Mouse (Mus musculus) embryo, embryonic 9.5 days (tissue): Measurements from ENCODE around the gene G3bp2.
"Not testable (repeated sequence)": the region's sequence is repeated elsewhere in the genome, so short reads cannot be mapped to it uniquely, and the experiment has no call there.

ENCODE experiments used
- DNase-seq: peaks from one replicate; pipeline ENCODE4 v3.0.0-alpha.2; 2017; ENCODE audit errors: extremely low spot score

The G3bp2 gene

DNA sequence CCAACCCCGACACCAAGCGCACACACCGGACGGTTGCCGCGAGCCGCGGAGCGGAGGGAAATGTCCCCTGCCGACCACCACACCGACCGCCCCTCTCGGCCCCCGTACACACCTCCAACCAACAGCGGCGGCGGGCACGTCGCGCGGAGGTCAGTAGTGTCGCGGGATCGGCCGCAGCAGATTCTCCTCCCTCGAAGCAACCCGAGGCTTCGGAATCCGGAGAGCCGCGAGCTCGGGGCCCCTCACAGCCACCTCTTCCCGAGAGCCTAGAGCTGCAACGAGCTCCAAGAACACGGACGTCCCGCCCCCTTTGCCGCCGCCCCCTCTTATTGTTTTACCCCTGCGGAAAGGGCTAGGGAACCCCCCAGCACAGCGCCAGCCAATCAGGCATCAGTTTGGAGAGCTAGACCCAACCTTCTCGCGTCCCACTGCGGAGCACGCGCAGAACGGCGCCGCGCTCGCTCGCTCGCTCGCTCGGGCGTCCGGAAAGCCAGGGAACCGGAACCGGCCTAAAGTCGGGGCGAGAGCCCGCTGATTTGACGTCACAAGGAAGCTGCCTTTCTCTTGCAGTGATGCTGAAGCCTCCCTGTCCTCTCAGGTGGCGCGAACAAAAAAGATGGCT, at the start of gene G3bp2:
G3bp2 (minus strand) TSS at position 303 of the 622 bp plus-strand sequence.
- peak; percentile 99 for DNase-seq

DNA sequence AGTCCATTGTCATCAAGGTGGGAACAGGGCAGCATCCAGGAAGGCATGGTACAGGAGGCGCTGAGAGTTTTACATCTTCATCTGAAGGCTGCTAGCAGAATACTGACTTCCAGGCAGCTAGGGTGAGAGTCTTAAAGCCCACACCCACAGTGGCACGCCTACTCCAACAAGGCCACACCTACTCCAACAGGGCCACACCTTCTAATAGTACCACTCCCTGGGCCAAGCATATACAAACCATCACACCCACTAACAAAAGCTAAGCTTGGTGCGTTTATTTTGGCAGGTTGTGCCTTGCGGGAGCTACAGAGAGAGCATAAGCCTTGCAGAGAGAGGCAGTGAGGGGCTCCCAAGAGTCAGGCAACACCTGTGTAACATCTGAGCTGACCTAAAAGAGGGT, 49.5 kb upstream of the G3bp2 start:
- DNase-seq: not testable (repeated sequence)

DNA sequence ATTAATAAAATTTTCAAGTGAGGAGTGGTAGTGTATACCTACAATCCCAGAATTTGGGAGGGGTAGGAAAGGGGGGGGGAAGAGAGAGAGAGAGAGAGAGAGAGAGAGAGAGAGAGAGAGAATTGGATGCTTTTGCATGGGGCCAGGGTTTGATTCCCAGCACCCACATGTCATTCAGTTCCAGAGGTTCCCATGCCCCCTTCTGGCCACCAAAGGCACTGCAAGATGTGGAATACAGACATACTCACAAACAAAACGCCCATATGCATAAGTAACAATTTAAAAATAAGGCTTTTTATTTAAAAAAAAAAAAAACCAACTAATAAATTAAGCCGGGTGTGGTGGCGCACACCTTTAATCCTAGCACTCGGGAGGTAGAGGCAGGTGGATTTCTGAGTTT, 48.6 kb upstream of the G3bp2 start:
- DNase-seq: no peak

DNA sequence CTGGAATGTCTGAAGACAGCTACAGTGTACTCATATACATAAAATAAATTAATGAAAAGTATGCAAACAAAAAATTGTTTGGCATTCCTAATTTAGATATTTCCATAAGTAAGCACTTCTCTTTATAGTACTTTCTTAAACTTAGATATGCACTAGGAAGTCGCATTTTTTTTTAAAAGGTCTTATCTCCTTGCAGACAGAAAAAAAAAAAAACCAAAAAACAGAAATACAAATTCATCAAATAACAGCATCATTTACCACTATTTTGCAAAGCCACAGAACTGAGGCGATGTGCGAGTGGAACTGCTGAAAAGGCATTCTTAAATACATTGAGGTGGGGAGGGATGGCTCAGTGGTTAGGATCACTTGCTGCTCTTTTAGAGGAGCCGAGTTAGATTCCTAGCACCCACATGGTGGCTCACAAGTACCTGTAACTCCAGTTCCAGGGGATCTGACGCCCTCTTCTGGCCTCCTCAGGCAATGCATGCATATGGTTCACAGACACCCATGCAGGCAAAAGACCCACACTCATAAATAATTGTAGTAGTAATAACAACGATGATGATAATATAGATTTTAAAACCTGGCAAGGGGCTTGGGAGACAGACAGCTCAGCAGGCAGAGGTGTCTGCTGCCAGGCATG, 46.6 kb upstream of the G3bp2 start:
- DNase-seq: no peak

DNA sequence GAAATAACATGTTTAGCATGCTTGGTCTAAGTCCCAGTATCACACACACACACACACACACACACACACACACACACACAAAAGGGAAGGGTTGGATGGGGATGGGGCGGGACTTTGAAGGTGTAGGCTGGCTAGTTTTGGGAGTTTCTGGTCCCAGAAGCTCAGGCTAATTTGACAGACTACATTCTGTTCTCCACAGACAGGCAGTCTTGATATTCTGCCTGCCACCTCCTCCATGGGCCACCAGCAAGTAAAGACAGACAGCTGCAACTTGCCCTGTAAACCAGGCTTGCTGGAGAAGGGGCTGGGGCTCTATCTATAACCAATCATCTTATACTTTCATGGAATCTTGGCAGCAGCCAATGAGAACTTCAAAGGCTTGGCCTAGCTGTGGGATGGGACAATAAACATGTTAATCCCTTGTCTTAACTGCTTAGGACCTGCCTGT, 45.8 kb upstream of the G3bp2 start:
- no peak for DNase-seq

DNA sequence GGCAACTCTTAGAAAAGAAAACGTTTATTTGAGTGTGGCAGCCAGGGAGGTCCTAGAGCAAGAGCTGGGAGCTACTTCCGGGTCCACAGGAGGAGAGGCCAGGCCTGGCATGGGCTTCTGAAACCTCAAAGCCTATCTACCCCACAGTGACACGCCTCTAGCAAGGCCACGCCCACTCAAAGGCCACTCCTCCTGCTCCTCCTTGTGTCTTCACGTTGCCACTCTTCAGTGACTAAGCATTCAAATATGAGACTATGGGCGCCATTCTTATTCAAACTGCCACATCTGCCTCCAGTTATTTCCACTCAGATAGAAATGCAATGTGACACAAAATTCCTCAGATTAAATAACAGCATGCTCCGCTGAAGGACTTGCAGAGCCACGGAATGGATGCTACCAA, 45.1 kb upstream of the G3bp2 start:
- peak; percentile 66 for DNase-seq

DNA sequence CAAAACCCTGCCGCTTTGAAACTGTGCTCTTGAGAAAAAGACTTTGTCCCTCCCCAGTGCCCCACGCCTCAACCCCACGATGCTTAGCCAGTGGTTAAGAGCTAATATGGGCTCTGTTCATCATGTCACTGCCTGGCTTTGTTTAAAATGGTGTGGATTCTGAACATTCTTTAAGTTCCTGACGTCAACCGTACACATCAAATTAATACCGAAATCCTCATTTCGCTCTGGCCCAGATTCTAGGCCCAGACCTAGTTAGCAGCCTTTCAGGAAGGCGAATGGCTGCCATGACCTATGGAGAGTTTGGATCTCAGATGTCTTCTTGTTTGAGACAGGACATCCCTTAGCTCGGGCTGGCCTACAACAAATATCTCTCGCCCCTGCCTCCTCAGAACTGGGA, 44.2 kb upstream of the G3bp2 start:
- no peak for DNase-seq

DNA sequence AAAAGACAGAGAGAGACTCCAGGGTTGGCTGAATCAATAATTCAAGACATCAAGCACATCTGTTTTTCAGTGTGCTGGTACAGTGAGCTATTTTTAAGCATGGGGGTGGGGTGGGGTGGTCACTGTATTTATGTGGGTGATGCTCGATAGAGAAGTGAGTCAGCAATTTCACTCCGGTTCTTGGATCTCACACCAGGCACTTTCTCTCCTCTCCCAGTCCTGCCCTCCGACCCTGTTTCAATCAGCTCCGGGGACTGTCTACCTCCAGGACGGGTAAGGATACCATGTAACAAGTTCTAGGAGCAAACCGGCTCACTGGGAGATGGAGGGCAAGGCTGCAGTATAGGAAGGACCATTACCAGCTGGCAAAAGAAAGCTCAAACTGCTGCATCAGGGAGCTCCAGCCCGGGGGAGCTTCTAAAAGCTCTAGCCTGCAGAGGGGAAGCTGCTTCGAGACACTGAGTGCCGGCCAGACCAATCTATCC, 43.7 kb upstream of the G3bp2 start:
- DNase-seq: no peak

DNA sequence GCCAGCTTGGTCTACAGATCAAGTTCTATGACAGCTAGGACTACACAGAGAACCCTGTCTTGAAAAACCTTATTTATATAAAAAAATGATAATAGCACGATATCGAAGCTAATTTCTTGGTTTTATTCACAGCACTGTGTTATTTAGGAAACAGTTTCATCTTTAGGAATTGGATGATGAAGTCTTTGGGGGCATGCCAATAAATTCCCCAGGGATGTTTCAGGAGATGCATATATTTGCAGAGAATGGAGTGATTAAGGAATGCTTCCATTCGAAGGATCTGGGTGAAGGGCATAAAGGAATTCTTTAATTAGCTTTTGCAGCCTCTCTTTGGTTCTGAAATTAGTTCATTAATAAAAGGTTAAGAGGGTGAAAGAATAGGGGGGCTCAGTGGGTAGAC, 41.9 kb upstream of the G3bp2 start:
- DNase-seq: no peak

DNA sequence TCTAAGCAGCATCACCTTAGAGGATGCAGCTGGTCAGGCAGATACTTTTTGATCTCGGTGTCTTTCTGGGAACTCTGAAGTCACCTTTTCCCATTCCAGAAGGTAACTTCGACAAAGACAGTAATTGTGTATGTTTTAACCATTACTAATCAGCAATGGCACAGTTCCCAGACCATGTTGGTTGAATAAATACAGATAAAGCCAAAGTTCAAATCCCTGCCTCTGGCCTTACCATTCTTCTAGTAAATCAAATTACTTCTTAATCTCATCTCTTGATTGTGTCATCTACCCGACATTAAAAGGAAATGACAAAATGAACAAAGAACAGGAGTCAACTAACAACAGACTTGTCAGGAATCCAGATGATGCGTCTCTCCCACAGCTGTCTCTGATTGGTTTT, 38.1 kb upstream of the G3bp2 start:
- no peak for DNase-seq

DNA sequence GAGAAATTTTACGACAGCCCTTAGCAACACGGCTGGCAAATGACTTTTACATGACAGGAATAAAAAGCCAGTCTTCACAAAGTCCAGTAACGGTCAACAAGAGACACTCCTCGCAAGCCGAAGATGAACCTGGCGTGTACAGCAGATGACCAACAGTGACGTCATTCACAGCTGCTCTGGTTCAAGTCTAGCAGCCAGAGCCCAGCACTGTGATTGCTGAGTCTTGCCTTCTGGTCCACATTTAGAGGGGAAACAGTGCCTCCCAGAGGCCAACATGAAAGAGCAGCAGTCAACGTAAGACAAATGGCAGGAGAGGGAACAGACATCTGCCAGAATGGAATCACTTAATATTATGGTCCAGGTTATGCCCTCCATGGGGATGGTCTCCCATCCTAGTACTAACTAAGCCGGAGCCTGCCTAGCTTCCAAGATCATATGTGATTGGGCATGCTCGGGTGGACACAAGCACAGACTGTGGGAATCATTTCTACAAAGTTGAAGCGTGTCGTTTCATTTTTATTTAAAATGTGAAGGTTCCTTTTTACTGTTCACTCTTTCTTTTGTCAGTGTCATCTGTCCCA, 34.4 kb upstream of the G3bp2 start:
- DNase-seq: peak; percentile 47

DNA sequence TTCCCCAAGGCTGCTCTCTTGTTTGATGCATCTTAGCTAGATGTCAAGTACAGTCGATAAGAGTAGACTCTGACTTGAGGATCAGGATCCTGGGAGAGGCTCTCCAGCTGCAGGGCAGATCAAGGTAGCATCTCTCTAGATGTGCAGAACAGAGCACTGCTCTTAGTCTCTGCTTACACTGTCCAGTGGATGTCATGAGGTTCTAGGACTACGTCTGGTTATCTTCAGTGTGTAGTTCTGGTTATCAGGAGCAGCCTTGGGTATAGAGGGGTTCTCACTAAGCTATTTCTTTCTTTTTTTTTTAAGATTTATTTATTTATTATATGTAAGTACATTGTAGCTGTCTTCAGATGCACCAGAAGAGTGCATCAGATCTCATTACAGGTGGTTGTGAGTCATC, 31.4 kb upstream of the G3bp2 start:
- DNase-seq: no peak

DNA sequence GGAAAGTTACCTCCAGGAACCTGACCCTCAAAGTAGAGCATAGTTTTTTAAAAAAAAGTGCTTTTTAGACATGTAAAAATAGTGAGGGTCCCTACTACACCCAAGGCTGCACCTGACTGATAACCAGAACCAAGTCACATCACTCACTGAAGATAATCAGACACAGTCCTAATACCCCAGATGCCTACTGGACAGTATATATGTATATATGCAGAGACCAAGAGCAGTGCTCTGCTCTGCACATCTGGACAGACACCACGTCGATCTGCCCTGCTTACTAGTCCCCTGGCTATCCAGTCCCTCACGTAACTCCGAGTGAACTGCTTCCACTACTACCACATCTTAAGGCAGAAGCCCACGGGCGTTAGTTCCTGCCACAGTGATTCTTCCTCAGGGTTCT, 30.7 kb upstream of the G3bp2 start:
- DNase-seq: no peak

DNA sequence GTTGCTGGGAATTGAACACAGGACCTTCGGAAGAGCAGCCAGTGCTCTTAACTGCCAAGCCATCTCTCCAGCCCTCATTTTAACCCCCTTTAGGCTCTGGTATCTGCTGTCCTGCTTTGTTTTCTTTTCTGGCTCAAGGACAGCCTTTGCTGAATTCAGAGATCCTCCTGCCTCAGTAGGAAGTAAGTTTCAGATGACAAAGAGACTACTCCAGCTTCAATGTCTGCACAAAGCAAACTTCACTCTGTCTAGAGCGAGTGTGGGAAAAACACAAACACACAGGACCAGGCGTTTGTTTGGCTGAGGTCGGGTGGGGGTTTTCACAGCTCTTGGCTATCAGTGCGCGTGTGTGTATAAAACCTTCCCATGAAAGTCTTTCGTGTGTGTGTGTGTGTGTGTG, 30.0 kb upstream of the G3bp2 start:
- DNase-seq: no peak

DNA sequence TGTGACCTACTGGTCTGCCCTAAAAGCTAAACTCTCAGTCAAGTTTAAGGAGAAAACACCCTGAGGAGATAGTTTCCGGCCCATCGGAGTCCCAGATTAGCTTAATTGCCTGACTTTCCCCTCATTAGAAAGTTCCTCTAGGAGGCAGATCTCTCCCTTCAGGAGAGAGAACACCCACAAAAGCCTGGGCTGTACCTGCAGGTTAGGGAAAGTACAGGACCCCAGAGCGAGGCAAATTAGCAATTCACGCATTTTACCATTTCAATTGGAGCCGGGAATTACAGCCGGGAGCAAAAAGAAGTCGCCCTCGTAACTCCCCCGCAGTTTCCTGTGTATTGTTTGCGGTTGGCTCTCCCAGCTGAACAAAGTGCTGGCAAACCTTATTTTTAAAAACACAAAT, 29.1 kb upstream of the G3bp2 start:
- peak; percentile 38 for DNase-seq

DNA sequence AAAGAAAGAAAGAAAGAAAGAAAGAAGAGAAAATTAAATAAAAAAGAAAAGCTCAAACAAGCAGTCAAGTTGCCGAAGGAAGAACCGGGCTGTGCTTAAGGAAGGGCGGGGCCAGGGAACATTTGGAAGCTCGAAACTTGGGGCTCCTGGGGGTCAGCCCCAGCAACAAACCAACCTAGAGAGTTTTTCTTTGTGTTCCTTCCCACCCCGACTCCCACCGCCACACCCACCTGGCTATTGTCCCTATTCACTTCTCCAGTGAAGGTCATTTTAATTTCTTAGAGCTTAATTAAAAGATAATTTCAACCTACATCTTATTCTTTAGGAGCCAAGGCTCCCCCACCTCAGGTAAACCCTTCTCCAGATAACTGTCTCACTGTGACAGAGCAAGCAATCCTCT, 28.7 kb upstream of the G3bp2 start:
- no peak for DNase-seq

DNA sequence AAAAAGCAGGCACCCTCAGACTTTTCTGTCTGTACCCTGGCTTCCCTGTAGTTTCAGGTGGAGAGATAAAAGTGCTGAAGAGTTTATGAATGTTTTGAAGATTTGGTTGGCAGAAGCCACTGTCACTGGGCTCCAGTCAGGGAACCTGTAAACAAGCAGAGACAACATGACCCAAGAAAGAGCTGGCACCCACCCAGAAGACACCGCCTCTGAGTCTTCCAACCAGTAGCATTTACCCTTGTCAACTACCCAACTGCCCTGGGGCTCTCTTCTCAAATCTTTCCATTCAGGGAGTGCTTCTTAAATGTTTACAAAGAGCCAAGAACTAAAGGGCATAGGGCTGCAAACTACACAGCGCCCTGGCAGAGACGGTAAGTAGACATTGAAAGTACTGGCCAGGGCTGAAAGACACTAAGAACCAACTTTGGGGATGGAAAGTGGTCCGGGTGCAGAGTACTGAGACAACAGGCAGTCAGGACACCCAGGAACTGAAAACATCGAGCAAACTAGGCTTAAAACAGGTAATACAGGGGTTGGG, 27.4 kb upstream of the G3bp2 start:
- no peak for DNase-seq

DNA sequence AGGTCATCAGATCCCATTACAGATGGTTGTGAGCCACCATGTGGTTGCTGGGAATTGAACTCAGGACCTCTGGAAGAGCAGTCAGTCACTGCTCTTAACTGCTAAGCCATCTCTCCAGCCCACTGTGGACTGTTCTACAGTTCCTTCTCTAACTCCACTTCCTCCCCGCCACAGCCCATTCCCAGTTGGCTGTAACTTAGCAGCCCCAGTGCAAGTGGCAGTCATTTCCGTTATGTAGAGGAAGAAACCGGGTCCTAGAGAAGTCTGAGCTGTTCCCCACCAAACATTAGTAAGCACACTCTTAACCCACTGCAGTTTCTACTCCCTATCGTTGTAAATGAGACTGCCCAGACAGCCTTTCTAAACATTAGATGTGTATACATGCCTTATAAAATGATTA, 23.8 kb upstream of the G3bp2 start:
- no peak for DNase-seq

DNA sequence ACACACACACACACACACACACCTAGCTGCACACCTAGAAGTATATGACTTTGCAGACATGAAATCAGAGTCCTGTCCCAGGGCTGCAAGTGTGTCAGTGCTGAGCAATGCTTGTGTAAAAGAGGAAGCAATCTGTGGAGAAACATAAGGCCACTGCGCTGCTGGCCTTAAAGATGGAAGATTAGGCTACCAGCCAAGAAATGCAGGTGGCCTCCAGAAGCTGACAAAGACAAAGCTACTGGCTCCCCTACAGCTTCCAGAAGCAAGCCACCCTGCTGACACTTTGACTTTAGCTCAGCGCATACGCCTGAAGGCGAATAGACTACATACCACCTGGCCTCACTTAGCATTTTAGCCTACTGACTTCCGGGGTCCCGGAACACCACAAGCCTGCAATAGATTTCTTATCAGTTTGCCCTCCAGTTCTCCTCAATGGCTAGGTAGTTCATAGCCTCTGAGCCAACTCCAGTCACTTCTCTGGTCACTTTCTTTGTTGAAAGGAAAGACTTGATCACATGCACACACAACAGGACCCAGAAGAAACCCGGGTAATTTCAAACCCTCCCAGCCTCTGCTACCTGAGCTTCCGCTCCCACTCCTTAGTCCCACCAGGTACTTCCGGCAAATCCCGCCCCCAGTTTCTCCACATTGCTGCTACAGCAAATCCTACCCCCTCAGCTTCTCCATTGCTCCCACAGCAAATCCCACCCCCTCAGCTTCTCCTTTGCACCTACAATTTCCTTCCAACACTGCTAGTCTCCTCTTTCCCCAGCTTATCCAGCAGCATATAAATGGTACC, 23.0 kb upstream of the G3bp2 start:
- DNase-seq: no peak

DNA sequence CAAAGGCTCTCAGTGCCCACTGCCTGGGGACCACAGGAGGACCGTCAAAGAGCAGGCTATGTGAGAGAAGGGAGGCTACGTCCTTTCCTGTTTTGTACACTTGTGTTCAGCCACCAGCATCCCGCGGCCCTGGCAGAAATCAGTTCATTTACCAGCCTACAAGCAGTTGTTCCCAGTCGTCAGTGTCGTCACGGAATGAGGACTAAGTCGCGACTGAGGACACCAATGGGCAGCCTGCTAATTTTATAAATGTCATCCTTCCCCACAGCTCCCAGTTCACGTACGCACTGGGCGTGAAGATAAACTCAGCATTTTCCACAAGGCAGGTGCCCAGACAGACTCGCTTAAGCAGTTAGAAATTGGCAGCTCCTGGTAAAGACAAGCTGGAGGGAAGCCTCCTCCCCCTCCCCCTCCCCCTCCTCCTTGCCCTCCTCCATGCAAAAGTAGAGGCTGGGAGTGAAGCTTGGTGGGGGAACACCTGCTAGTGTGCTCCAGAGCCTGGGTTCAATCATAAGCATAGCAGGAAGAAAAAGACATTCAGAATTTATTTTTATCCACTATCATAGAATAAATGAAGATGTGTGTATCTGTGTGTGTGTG, 20.4 kb upstream of the G3bp2 start:
- no peak for DNase-seq

DNA sequence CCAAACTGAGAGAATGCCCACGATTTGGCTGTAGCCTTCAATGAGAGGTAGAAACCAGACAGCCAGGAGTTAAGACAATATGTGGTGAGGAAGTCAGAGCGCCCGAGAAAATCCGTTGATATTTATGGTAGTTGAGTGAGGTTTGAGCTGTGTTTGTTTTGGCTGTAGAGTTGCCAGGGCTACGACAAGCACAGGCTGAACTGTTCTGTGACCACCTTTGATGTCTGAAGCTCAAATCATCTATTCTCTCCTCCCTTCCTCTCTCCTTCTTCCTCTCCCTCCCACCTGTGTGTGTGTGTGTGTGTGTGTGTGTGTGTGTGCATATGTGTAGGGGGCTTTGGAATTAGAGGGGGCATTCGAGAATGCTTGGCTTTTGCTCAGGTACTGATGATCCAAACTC, 19.5 kb upstream of the G3bp2 start:
- no peak for DNase-seq

DNA sequence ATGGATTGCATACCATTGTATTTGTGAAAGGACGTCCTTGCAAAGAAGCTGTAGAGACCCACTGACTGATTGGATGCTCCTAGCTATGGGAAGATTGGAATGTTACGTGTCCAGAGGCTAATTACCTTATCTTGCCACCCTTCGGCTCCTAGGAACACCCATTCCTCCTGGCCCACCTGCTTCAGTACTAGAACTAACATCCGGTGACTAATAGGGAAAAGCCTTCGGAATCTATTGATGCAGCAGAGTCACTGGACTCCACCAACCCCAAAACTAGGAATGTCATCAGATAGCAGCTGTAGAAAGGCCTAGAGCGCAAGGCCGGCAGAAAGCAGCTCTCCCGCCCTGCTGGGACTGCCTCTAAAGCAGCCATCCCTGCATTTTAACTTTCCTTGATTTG, 18.1 kb upstream of the G3bp2 start:
- DNase-seq: no peak
